Mouse (Mus musculus) erythroblast, adult 5-6 weeks (primary cell): ENCODE measurements around the gene Pdc. TPM values are rescaled to one million over a fixed set of nuclear protein-coding genes. Genes with fewer than 3 reads are reported as not detected.
"Not testable (repeated sequence)": the region's sequence is repeated elsewhere in the genome, so short reads cannot be mapped to it uniquely, and the experiment has no call there.

ENCODE experiments used
- ATAC-seq: replicated peaks from 2 replicates; pipeline ENCODE4 v1.8.0; 2016; ENCODE audit warnings: moderate number of reproducible peaks, mild to moderate bottlenecking, moderate TSS enrichment, inconsistent platforms; ENCODE audit not compliant: poor library complexity, low FRiP score, severe bottlenecking
- total RNA-seq, 2 experiments: library from RNA; stranded (forward) in 1 of 2; stranded (reverse) in 1 of 2; fragments of 150-400 nt in 1 of 2; fragments of 200-764, 138-1000 nt in 1 of 2; gene quantifications; 2 replicates each; pipeline versions ENCODE4 v1.2.3 to v1.2.4; 2015 to 2017; ENCODE audit warnings: low replicate concordance in 2 of 2

Pdc gene
- total RNA-seq (2015; ENCODE audit: low replicate concordance) (not detected in 2 replicates), total RNA-seq (2017; ENCODE audit: low replicate concordance) (not detected in 2 replicates)

- ATAC-seq = no peak
Observed at GRCm38 (mm10) chr1:150319205-150319604, at the start of gene Pdc. Gene Pdc (plus strand): TSS chr1:150319417.

- not testable (repeated sequence) for ATAC-seq
Observed at GRCm38 (mm10) chr1:150294051-150294450, 25.2 kb upstream of the Pdc start.

GRCm38 (mm10) chr1:150307599-150307998 lies 11.6 kb upstream of the Pdc start:
- ATAC-seq = no peak

- no peak for ATAC-seq
Observed at GRCm38 (mm10) chr1:150335111-150335510, 15.9 kb downstream of the Pdc start.

GRCm38 (mm10) chr1:150360864-150361263 lies 41.6 kb downstream of the Pdc start:
- no peak for ATAC-seq

GRCm38 (mm10) chr1:150372895-150373294 lies 53.7 kb downstream of the Pdc start:
- 0 out of 2 replicates have a peak, but pooled peaks have one; percentile 46 for ATAC-seq

GRCm38 (mm10) chr1:150374247-150374646 lies 55.0 kb downstream of the Pdc start:
- ATAC-seq = no peak

Other genes with a start within 250 kb of the Pdc start
- gene Ptgs2, start 219.4 kb upstream of the Pdc start, total RNA-seq (2015; ENCODE audit: low replicate concordance) = 0.42 TPM in 1 of 2 replicates, not detected in the other
- gene Ptgs2, start 219.4 kb upstream of the Pdc start, total RNA-seq (2017; ENCODE audit: low replicate concordance) = 0.09 and 0.28 TPM in 2 replicates
- gene Tpr, start 73.4 kb downstream of the Pdc start, total RNA-seq (2015; ENCODE audit: low replicate concordance) = 101 and 231 TPM in 2 replicates
- gene Tpr, start 73.4 kb downstream of the Pdc start, total RNA-seq (2017; ENCODE audit: low replicate concordance) = 171 and 190 TPM in 2 replicates
- 4.2 and 12.1 TPM in 2 replicates for gene Odr4, start 73.7 kb downstream of the Pdc start, total RNA-seq (2015; ENCODE audit: low replicate concordance)
- gene Odr4, start 73.7 kb downstream of the Pdc start, total RNA-seq (2017; ENCODE audit: low replicate concordance) = 12.8 and 34.1 TPM in 2 replicates
- not detected in 2 replicates for gene Prg4, start 146.7 kb downstream of the Pdc start, total RNA-seq (2015; ENCODE audit: low replicate concordance)
- gene Prg4, start 146.7 kb downstream of the Pdc start, total RNA-seq (2017; ENCODE audit: low replicate concordance) = not detected in 2 replicates